Mouse (Mus musculus) ES-Bruce4 (cell line): Measurements from ENCODE around the gene Ostc.

ENCODE experiments used
- CTCF ChIP-seq: IDR thresholded peaks from one replicate; pipeline ENCODE4 v1.8.1; 2011; ENCODE audit warnings: low read depth, low read length
- EP300 ChIP-seq: IDR thresholded peaks from 2 replicates; pipeline ENCODE4 v1.6.1; 2011; ENCODE audit warnings: low read depth, low read length; ENCODE audit not compliant: insufficient read depth
- POLR2A ChIP-seq: IDR thresholded peaks from one replicate; pipeline ENCODE4 v1.8.1; 2011; ENCODE audit warnings: low read length; ENCODE audit not compliant: insufficient read depth

- TF ChIP-seq CTCF = no peak
- TF ChIP-seq EP300 = no peak
- TF ChIP-seq POLR2A = peak; percentile 49
These were observed 14.5 kb downstream of the Ostc start for GRCm38 (mm10) chr3:130694705-130695104.
